Mouse (Mus musculus): ENCODE data around the gene Hist1h2bp. TPM values are rescaled to one million over a fixed set of nuclear protein-coding genes. Genes with fewer than 3 reads are reported as not detected.
"Not testable (repeated sequence)": the region's sequence is repeated elsewhere in the genome, so short reads cannot be mapped to it uniquely, and the experiment has no call there.

The Hist1h2bp gene
- polyA plus RNA-seq, 1 experiment from 2014 or later: 0.74 TPM

GRCm38 (mm10) chr13:21790601-21791283, 3.5 kb downstream of the Hist1h2bp start:
- Histone ChIP-seq H3K36me3 (ENCODE audit: control insufficient read depth, insufficient read depth, low read length) (no peaks in the 10 kb centered on the region), H3K27me3 (replicated peaks; ENCODE audit: control insufficient read depth, insufficient read depth, low read length) (no peaks in the 10 kb centered on the region), H3K4me2 (ENCODE audit: low read length) (peak overlapping the region; percentile 51), H3K4me3 (ENCODE audit: low read depth, low read length) (peak overlapping the region; percentile 16), H3K9me3 (ENCODE audit: control insufficient read depth, low read length) (no peaks in the 10 kb centered on the region), H3K4me1 (replicated peaks; ENCODE audit: control insufficient read depth, insufficient read depth, low read length) (peaks cover 21% of the 10 kb centered on the region), H3K9ac (ENCODE audit: low read length) (peak overlapping the region; percentile 34), H3K27ac (ENCODE audit: low read depth) (peak overlapping the region; percentile 44; the same call in 1 of the 2 replicates)
- 8% methylated on average over 17 of the region's 18 CpGs for WGBS
- ATAC-seq (replicated peaks; ENCODE audit: low FRiP score, low TSS enrichment, low read depth): no peak
- DNase-seq (ENCODE audit: low spot score): peak; percentile 68

- no peak overlapping the region for H3K4me3 ChIP-seq (ENCODE audit: low read depth, low read length)
- H3K27me3 ChIP-seq (replicated peaks; ENCODE audit: control insufficient read depth, insufficient read depth, low read length): no peaks in the 10 kb centered on the region
- H3K36me3 ChIP-seq (ENCODE audit: control insufficient read depth, insufficient read depth, low read length): no peaks in the 10 kb centered on the region
- no peak overlapping the region for H3K9ac ChIP-seq (ENCODE audit: low read length)
- 90% methylated on average over 7 of the region's 7 CpGs for WGBS
- no peak overlapping the region for H3K4me2 ChIP-seq (ENCODE audit: low read length)
- no peak for ATAC-seq (replicated peaks; ENCODE audit: low FRiP score, low TSS enrichment, low read depth)
- H3K9me3 ChIP-seq (ENCODE audit: control insufficient read depth, low read length): no peaks in the 10 kb centered on the region
- no peak for DNase-seq (ENCODE audit: low spot score)
- peaks cover 4% of the 10 kb centered on the region; the same call in 1 of the 2 replicates for H3K4me1 ChIP-seq (replicated peaks; ENCODE audit: control insufficient read depth, insufficient read depth, low read length)
- H3K27ac ChIP-seq (ENCODE audit: low read depth): no peak overlapping the region
Observed at GRCm38 (mm10) chr13:21795584-21795983, 8.3 kb downstream of the Hist1h2bp start.

DNA sequence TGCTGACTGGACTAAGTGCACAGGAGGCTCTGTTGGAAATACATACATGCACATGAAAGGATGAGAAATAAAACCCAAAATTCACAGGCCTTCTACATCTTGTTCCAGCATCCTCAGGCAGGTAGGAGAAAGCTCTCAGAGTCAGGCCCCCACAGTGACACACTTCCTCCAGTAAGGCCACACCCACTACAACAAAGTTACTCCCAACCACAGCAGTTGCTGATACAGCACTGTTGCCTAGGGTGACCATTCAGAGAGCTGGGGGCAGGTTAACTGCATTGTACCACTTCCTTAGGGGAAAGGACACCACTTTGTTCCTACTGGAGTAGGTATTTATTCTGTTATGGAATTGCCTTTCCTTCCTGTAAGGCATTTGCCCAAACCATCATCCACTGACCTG, 9.9 kb downstream of the Hist1h2bp start:
- H3K4me2 ChIP-seq (ENCODE audit: low read length); H3K27ac ChIP-seq (ENCODE audit: low read depth); H3K4me1 ChIP-seq (replicated peaks; ENCODE audit: control insufficient read depth, insufficient read depth, low read length); ATAC-seq (replicated peaks; ENCODE audit: low FRiP score, low TSS enrichment, low read depth); H3K4me3 ChIP-seq (ENCODE audit: low read depth, low read length); H3K9me3 ChIP-seq (ENCODE audit: control insufficient read depth, low read length); H3K36me3 ChIP-seq (ENCODE audit: control insufficient read depth, insufficient read depth, low read length); H3K9ac ChIP-seq (ENCODE audit: low read length); H3K27me3 ChIP-seq (replicated peaks; ENCODE audit: control insufficient read depth, insufficient read depth, low read length); DNase-seq (ENCODE audit: low spot score): not testable (repeated sequence)

- H3K4me2 ChIP-seq (ENCODE audit: low read length); H3K9ac ChIP-seq (ENCODE audit: low read length); H3K4me3 ChIP-seq (ENCODE audit: low read depth, low read length); H3K27ac ChIP-seq (ENCODE audit: low read depth); H3K9me3 ChIP-seq (ENCODE audit: control insufficient read depth, low read length); H3K4me1 ChIP-seq (replicated peaks; ENCODE audit: control insufficient read depth, insufficient read depth, low read length); H3K36me3 ChIP-seq (ENCODE audit: control insufficient read depth, insufficient read depth, low read length); DNase-seq (ENCODE audit: low spot score); H3K27me3 ChIP-seq (replicated peaks; ENCODE audit: control insufficient read depth, insufficient read depth, low read length): not testable (repeated sequence)
- WGBS: no CpG with 5 or more reads among the region's 4 CpGs
- ATAC-seq (replicated peaks; ENCODE audit: low FRiP score, low TSS enrichment, low read depth): peak; percentile 74; the same call in 1 of the 2 replicates
Observed at GRCm38 (mm10) chr13:21803058-21803457, 15.8 kb downstream of the Hist1h2bp start.

DNA sequence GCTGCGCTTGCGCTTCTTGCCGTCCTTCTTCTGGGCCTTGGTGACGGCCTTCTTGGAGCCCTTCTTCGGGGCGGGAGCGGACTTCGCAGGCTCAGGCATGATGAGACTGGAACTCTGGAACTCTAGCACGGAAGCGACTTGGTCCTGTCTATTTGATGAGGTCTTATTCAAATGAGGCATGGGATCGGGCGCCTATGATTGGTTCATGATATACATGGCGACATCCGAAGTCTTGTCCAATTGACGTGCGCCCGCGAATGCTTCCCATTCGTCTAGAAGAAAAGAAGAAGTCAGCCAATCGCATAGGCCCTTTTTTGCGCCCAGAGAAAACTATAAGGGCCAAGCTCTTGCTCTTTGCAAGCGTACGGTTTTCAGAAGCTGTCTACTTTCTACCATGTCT, 22.8 kb downstream of the Hist1h2bp start, which contains the start of the genes Hist1h2bq and Hist1h2ao:
Gene Hist1h2bq (minus strand): TSS at position 125 of the 400 bp plus-strand sequence.
Gene Hist1h2ao (plus strand): TSS at position 393 of the 400 bp plus-strand sequence.
- not testable (repeated sequence) for H3K9ac ChIP-seq (ENCODE audit: low read length); H3K4me2 ChIP-seq (ENCODE audit: low read length); DNase-seq (ENCODE audit: low spot score); H3K4me3 ChIP-seq (ENCODE audit: low read depth, low read length); H3K27me3 ChIP-seq (replicated peaks; ENCODE audit: control insufficient read depth, insufficient read depth, low read length); H3K36me3 ChIP-seq (ENCODE audit: control insufficient read depth, insufficient read depth, low read length); H3K4me1 ChIP-seq (replicated peaks; ENCODE audit: control insufficient read depth, insufficient read depth, low read length); H3K9me3 ChIP-seq (ENCODE audit: control insufficient read depth, low read length); H3K27ac ChIP-seq (ENCODE audit: low read depth)
- ATAC-seq (replicated peaks; ENCODE audit: low FRiP score, low TSS enrichment, low read depth): peak; percentile 93
- no CpG with 5 or more reads among the region's 23 CpGs for WGBS

- not testable (repeated sequence) for H3K9me3 ChIP-seq (ENCODE audit: control insufficient read depth, low read length); H3K4me1 ChIP-seq (replicated peaks; ENCODE audit: control insufficient read depth, insufficient read depth, low read length); H3K4me3 ChIP-seq (ENCODE audit: low read depth, low read length); H3K27ac ChIP-seq (ENCODE audit: low read depth); H3K4me2 ChIP-seq (ENCODE audit: low read length); H3K36me3 ChIP-seq (ENCODE audit: control insufficient read depth, insufficient read depth, low read length); H3K27me3 ChIP-seq (replicated peaks; ENCODE audit: control insufficient read depth, insufficient read depth, low read length); H3K9ac ChIP-seq (ENCODE audit: low read length); DNase-seq (ENCODE audit: low spot score)
- peak; percentile 38 for ATAC-seq (replicated peaks; ENCODE audit: low FRiP score, low TSS enrichment, low read depth)
- no CpG with 5 or more reads among the region's 8 CpGs for WGBS
Observed at GRCm38 (mm10) chr13:21811074-21811473, 23.8 kb downstream of the Hist1h2bp start.

GRCm38 (mm10) chr13:21811539-21811938, 24.3 kb downstream of the Hist1h2bp start, which contains the start of gene Hist1h4m:
Gene Hist1h4m, plus strand, starts transcription at chr13:21811746.
- H3K4me3 ChIP-seq (ENCODE audit: low read depth, low read length); H3K4me1 ChIP-seq (replicated peaks; ENCODE audit: control insufficient read depth, insufficient read depth, low read length); DNase-seq (ENCODE audit: low spot score); H3K27me3 ChIP-seq (replicated peaks; ENCODE audit: control insufficient read depth, insufficient read depth, low read length); H3K36me3 ChIP-seq (ENCODE audit: control insufficient read depth, insufficient read depth, low read length); H3K9me3 ChIP-seq (ENCODE audit: control insufficient read depth, low read length); H3K9ac ChIP-seq (ENCODE audit: low read length); H3K27ac ChIP-seq (ENCODE audit: low read depth): not testable (repeated sequence)
- peak within 1 kb of the TSS; percentile 34; the same call in 1 of the 2 replicates for H3K4me2 ChIP-seq (ENCODE audit: low read length)
- WGBS: no CpG with 5 or more reads among the region's 24 CpGs
- ATAC-seq (replicated peaks; ENCODE audit: low FRiP score, low TSS enrichment, low read depth): peak; percentile 70

- not testable (repeated sequence) for H3K9ac ChIP-seq (ENCODE audit: low read length); H3K4me3 ChIP-seq (ENCODE audit: low read depth, low read length); H3K27me3 ChIP-seq (replicated peaks; ENCODE audit: control insufficient read depth, insufficient read depth, low read length); H3K4me1 ChIP-seq (replicated peaks; ENCODE audit: control insufficient read depth, insufficient read depth, low read length); H3K9me3 ChIP-seq (ENCODE audit: control insufficient read depth, low read length); H3K36me3 ChIP-seq (ENCODE audit: control insufficient read depth, insufficient read depth, low read length); DNase-seq (ENCODE audit: low spot score); H3K27ac ChIP-seq (ENCODE audit: low read depth)
- peak; percentile 68 for ATAC-seq (replicated peaks; ENCODE audit: low FRiP score, low TSS enrichment, low read depth)
- WGBS: 0% methylated on average over 11 of the region's 14 CpGs
- H3K4me2 ChIP-seq (ENCODE audit: low read length): peak overlapping the region; percentile 34; the same call in 1 of the 2 replicates
Observed at GRCm38 (mm10) chr13:21812092-21812491, 24.8 kb downstream of the Hist1h2bp start.

Measured in intestine, embryonic 14.5 days (tissue).